Mouse (Mus musculus): ENCODE measurements around the gene Trove2. TPM values are rescaled to one million over a fixed set of nuclear protein-coding genes. Genes with fewer than 3 reads are reported as not detected.

Trove2 gene
- polyA plus RNA-seq, 1 experiment from 2014 or later, result 42.2 TPM

GRCm38 (mm10) chr1:143741331-143741730 lies 35.5 kb downstream of the Trove2 start:
- no peak overlapping the region for H3K4me3 ChIP-seq (ENCODE audit: low read depth, low read length)
- no peaks in the 10 kb centered on the region for H3K27me3 ChIP-seq (ENCODE audit: control insufficient read depth, insufficient read depth, low read length)
- H3K36me3 ChIP-seq (ENCODE audit: control insufficient read depth, insufficient read depth, low read length), result 0 out of 2 replicates have a peak, but pooled peaks cover 2% of the 10 kb centered on the region
- 90% methylated on average over 5 of the region's 5 CpGs for WGBS
- no peak for DNase-seq (ENCODE audit: low spot score, missing footprints)
- H3K4me2 ChIP-seq, result no peak overlapping the region
- no peak overlapping the region for H3K27ac ChIP-seq (ENCODE audit: low read depth, low read length)
- no peaks in the 10 kb centered on the region for H3K9me3 ChIP-seq (ENCODE audit: control insufficient read depth, low read length)
- no peaks in the 10 kb centered on the region; the same call in 1 of the 2 replicates for H3K4me1 ChIP-seq (ENCODE audit: control insufficient read depth, insufficient read depth, low read length)
- no peak overlapping the region for H3K9ac ChIP-seq (ENCODE audit: low read length)
- no peak for ATAC-seq (ENCODE audit: low FRiP score)

- DNase-seq (ENCODE audit: low spot score, missing footprints) (no peak), ATAC-seq (ENCODE audit: low FRiP score) (no peak)
- H3K4me2 ChIP-seq, result no peak overlapping the region
- no peaks in the 10 kb centered on the region for H3K9me3 ChIP-seq (ENCODE audit: control insufficient read depth, low read length)
- H3K4me1 ChIP-seq (ENCODE audit: control insufficient read depth, insufficient read depth, low read length), result no peaks in the 10 kb centered on the region; the same call in 1 of the 2 replicates
- H3K27me3 ChIP-seq (ENCODE audit: control insufficient read depth, insufficient read depth, low read length), result no peaks in the 10 kb centered on the region
- 0 out of 2 replicates have a peak, but pooled peaks cover 2% of the 10 kb centered on the region for H3K36me3 ChIP-seq (ENCODE audit: control insufficient read depth, insufficient read depth, low read length)
- WGBS, result 86% methylated on average over 10 of the region's 10 CpGs
- no peak overlapping the region for H3K4me3 ChIP-seq (ENCODE audit: low read depth, low read length)
- H3K9ac ChIP-seq (ENCODE audit: low read length), result no peak overlapping the region
- H3K27ac ChIP-seq (ENCODE audit: low read depth, low read length), result no peak overlapping the region
These were observed 36.3 kb downstream of the Trove2 start for GRCm38 (mm10) chr1:143740581-143740980.

- DNase-seq (ENCODE audit: low spot score, missing footprints), result peak; percentile 97
- H3K36me3 ChIP-seq (ENCODE audit: control insufficient read depth, insufficient read depth, low read length), result 0 out of 2 replicates have a peak, but pooled peaks cover 2% of the 10 kb centered on the region
- WGBS, result under 1% methylated on average over 70 of the region's 71 CpGs
These were observed 37.2 kb downstream of the Trove2 start for GRCm38 (mm10) chr1:143739361-143740350.

GRCm38 (mm10) chr1:143738811-143739210 lies 38.1 kb downstream of the Trove2 start:
- H3K9me3 ChIP-seq (ENCODE audit: control insufficient read depth, low read length), result no peaks in the 10 kb centered on the region
- no peaks in the 10 kb centered on the region; the same call in 1 of the 2 replicates for H3K4me1 ChIP-seq (ENCODE audit: control insufficient read depth, insufficient read depth, low read length)
- H3K4me2 ChIP-seq, result peak overlapping the region; percentile 53
- ATAC-seq (ENCODE audit: low FRiP score), result no peak
- 0 out of 2 replicates have a peak, but pooled peaks cover 2% of the 10 kb centered on the region for H3K36me3 ChIP-seq (ENCODE audit: control insufficient read depth, insufficient read depth, low read length)
- DNase-seq (ENCODE audit: low spot score, missing footprints), result peak; percentile 87
- H3K27ac ChIP-seq (ENCODE audit: low read depth, low read length), result no peak overlapping the region
- H3K4me3 ChIP-seq (ENCODE audit: low read depth, low read length), result peak overlapping the region; percentile 71
- no peaks in the 10 kb centered on the region for H3K27me3 ChIP-seq (ENCODE audit: control insufficient read depth, insufficient read depth, low read length)
- H3K9ac ChIP-seq (ENCODE audit: low read length), result peak overlapping the region; percentile 86
- 29% methylated on average over 11 of the region's 11 CpGs for WGBS

More at GRCm38 (mm10) chr1:143739361-143740350, 37.2 kb downstream of the Trove2 start:
- Histone ChIP-seq H3K4me1 (ENCODE audit: control insufficient read depth, insufficient read depth, low read length) (no peaks in the 10 kb centered on the region; the same call in 1 of the 2 replicates), H3K27me3 (ENCODE audit: control insufficient read depth, insufficient read depth, low read length) (no peaks in the 10 kb centered on the region), H3K27ac (ENCODE audit: low read depth, low read length) (peak overlapping the region; percentile 31; the same call in 1 of the 2 replicates), H3K9me3 (ENCODE audit: control insufficient read depth, low read length) (no peaks in the 10 kb centered on the region), H3K4me3 (ENCODE audit: low read depth, low read length) (peak overlapping the region; percentile 71), H3K9ac (ENCODE audit: low read length) (peak overlapping the region; percentile 86), H3K4me2 (peak overlapping the region; percentile 53)
- peak; percentile 95 for ATAC-seq (ENCODE audit: low FRiP score)

DNA sequence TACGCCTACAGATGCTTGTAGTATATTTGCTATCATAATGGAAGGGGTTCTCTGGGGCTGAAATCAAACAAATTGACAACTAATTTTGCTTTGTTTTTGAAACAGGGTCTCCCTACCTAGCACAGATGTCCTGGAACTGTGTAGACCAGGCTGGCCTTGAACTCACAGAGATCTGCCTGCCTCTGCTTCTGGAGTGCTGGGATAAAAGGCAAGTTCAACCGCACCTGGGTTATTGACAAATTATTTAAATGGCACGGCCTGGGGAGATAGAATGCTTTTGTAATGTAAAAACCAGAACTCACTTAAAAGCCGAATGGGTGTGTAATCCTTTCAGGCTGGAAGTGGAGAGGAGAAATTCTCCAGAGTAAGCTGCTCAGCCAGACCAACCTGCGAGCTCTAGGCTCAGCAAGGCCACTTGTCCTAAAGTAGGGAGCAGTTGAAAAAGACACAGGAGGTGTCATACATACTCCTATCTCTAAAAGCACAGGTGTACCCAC lies 42.9 kb downstream of the Trove2 start:
- Histone ChIP-seq H3K36me3 (ENCODE audit: control insufficient read depth, insufficient read depth, low read length) (no peaks in the 10 kb centered on the region), H3K4me3 (ENCODE audit: low read depth, low read length) (no peak overlapping the region), H3K4me2 (no peak overlapping the region), H3K9ac (ENCODE audit: low read length) (no peak overlapping the region), H3K27ac (ENCODE audit: low read depth, low read length) (no peak overlapping the region), H3K9me3 (ENCODE audit: control insufficient read depth, low read length) (no peaks in the 10 kb centered on the region), H3K27me3 (ENCODE audit: control insufficient read depth, insufficient read depth, low read length) (no peaks in the 10 kb centered on the region), H3K4me1 (ENCODE audit: control insufficient read depth, insufficient read depth, low read length) (no peaks in the 10 kb centered on the region)
- DNase-seq (ENCODE audit: low spot score, missing footprints), result no peak
- WGBS, result 72% methylated on average over 5 of the region's 5 CpGs
- ATAC-seq (ENCODE audit: low FRiP score), result no peak

GRCm38 (mm10) chr1:143731691-143732090 lies 45.2 kb downstream of the Trove2 start:
- Histone ChIP-seq H3K4me3 (ENCODE audit: low read depth, low read length) (no peak overlapping the region), H3K36me3 (ENCODE audit: control insufficient read depth, insufficient read depth, low read length) (no peaks in the 10 kb centered on the region), H3K27me3 (ENCODE audit: control insufficient read depth, insufficient read depth, low read length) (no peaks in the 10 kb centered on the region), H3K4me1 (ENCODE audit: control insufficient read depth, insufficient read depth, low read length) (no peaks in the 10 kb centered on the region), H3K27ac (ENCODE audit: low read depth, low read length) (no peak overlapping the region), H3K9me3 (ENCODE audit: control insufficient read depth, low read length) (no peaks in the 10 kb centered on the region), H3K9ac (ENCODE audit: low read length) (no peak overlapping the region), H3K4me2 (no peak overlapping the region)
- 51% methylated on average over 4 of the region's 4 CpGs for WGBS
- DNase-seq (ENCODE audit: low spot score, missing footprints) (no peak), ATAC-seq (ENCODE audit: low FRiP score) (no peak)

GRCm38 (mm10) chr1:143730899-143731298 lies 46.0 kb downstream of the Trove2 start:
- WGBS, result 93% methylated on average over 2 of the region's 2 CpGs
- H3K36me3 ChIP-seq (ENCODE audit: control insufficient read depth, insufficient read depth, low read length), result no peaks in the 10 kb centered on the region
- H3K27ac ChIP-seq (ENCODE audit: low read depth, low read length), result no peak overlapping the region
- H3K9me3 ChIP-seq (ENCODE audit: control insufficient read depth, low read length), result no peaks in the 10 kb centered on the region
- no peak for DNase-seq (ENCODE audit: low spot score, missing footprints)
- H3K27me3 ChIP-seq (ENCODE audit: control insufficient read depth, insufficient read depth, low read length), result no peaks in the 10 kb centered on the region
- no peak overlapping the region for H3K4me3 ChIP-seq (ENCODE audit: low read depth, low read length)
- no peak overlapping the region for H3K9ac ChIP-seq (ENCODE audit: low read length)
- no peak overlapping the region for H3K4me2 ChIP-seq
- no peak for ATAC-seq (ENCODE audit: low FRiP score)
- no peaks in the 10 kb centered on the region for H3K4me1 ChIP-seq (ENCODE audit: control insufficient read depth, insufficient read depth, low read length)

GRCm38 (mm10) chr1:143727701-143728445 lies 49.0 kb downstream of the Trove2 start:
- H3K4me3 ChIP-seq (ENCODE audit: low read depth, low read length), result no peak overlapping the region
- H3K27ac ChIP-seq (ENCODE audit: low read depth, low read length), result no peak overlapping the region
- H3K9me3 ChIP-seq (ENCODE audit: control insufficient read depth, low read length), result no peaks in the 10 kb centered on the region
- 81% methylated on average over 9 of the region's 9 CpGs for WGBS
- no peaks in the 10 kb centered on the region for H3K36me3 ChIP-seq (ENCODE audit: control insufficient read depth, insufficient read depth, low read length)
- H3K4me2 ChIP-seq, result no peak overlapping the region
- ATAC-seq (ENCODE audit: low FRiP score) (no peak), DNase-seq (ENCODE audit: low spot score, missing footprints) (no peak)
- no peak overlapping the region for H3K9ac ChIP-seq (ENCODE audit: low read length)
- no peaks in the 10 kb centered on the region for H3K4me1 ChIP-seq (ENCODE audit: control insufficient read depth, insufficient read depth, low read length)
- H3K27me3 ChIP-seq (ENCODE audit: control insufficient read depth, insufficient read depth, low read length), result no peaks in the 10 kb centered on the region
